Mouse (Mus musculus) midbrain, postnatal 0 days (tissue): Measurements from ENCODE around the gene Pofut1. TPM values are rescaled to one million over a fixed set of nuclear protein-coding genes. Genes with fewer than 3 reads are reported as not detected.

Experiments
- ATAC-seq: fragments of 200-750 bp; cut with Nextera tagmentation; 2 replicates; pipeline ENCODE4 v1.8.0; 2017; ENCODE audit warnings: moderate number of reproducible peaks, mild to moderate bottlenecking, moderate TSS enrichment, moderate library complexity; ENCODE audit not compliant: low FRiP score
- DNase-seq: peaks from one replicate; pipeline ENCODE4 v3.0.0-alpha.2; 2015; ENCODE audit warnings: low spot score
- H3K27ac ChIP-seq: fragments of 300-500 bp; sonication (generic); 2 replicates; pipeline ENCODE4 v1.5.1; 2014; ENCODE audit warnings: low read depth, mild to moderate bottlenecking, low read length, mixed read lengths
- H3K27me3 ChIP-seq: fragments of 300-500 bp; sonication (generic); 2 replicates; pipeline ENCODE4 v1.6.1; 2014; ENCODE audit warnings: low read length, control low read depth, mixed read lengths; ENCODE audit not compliant: insufficient read depth
- H3K36me3 ChIP-seq: fragments of 300-500 bp; sonication (generic); 2 replicates; pipeline ENCODE4 v1.6.1; 2014; ENCODE audit warnings: low read length, control low read depth, mixed read lengths; ENCODE audit not compliant: insufficient read depth
- H3K4me1 ChIP-seq: fragments of 300-500 bp; sonication (generic); 2 replicates; pipeline ENCODE4 v1.6.1; 2014; ENCODE audit warnings: mild to moderate bottlenecking, control low read depth, antibody characterized with exemption, low read length, mixed read lengths; ENCODE audit not compliant: insufficient read depth
- H3K4me2 ChIP-seq: fragments of 300-500 bp; sonication (generic); 2 replicates; pipeline ENCODE4 v1.6.1; 2014; ENCODE audit warnings: low read depth, mild to moderate bottlenecking, low read length, mixed read lengths; ENCODE audit not compliant: poor library complexity, severe bottlenecking
- H3K4me3 ChIP-seq: fragments of 300-500 bp; sonication (generic); 2 replicates; pipeline ENCODE4 v1.5.1; 2014; ENCODE audit warnings: low read depth, mild to moderate bottlenecking, low read length, moderate library complexity
- H3K9ac ChIP-seq: fragments of 300-500 bp; sonication (generic); replicated peaks from 2 replicates; pipeline ENCODE4 v1.6.1; 2014; ENCODE audit warnings: mild to moderate bottlenecking, low read length, moderate library complexity, mixed read lengths; ENCODE audit not compliant: poor library complexity, severe bottlenecking
- H3K9me3 ChIP-seq: fragments of 300-500 bp; sonication (generic); 2 replicates; pipeline ENCODE4 v1.6.1; 2016; ENCODE audit warnings: low read length, control low read depth
- CTCF ChIP-seq: IDR thresholded peaks from 2 replicates; pipeline ENCODE4 v1.5.1; 2016; ENCODE audit warnings: antibody characterized with exemption, mild to moderate bottlenecking
- WGBS: fragments of 180-500 bp; shearing (Covaris S2); extraction: QIAGEN DNeasy Blood & Tissue Kit; methylation state at CpG from one replicate; pipeline ENCODE4 v1.1.7; 2014; 5-methylcytosine and 5-hydroxymethylcytosine counted together
- polyA plus RNA-seq: library from polyadenylated mRNA; unstranded; fragments of >200 nt; fragmentation: Nextera tagmentation; extraction: Ambion mirVana; gene quantifications from 2 replicates; pipeline ENCODE4 v1.2.1, GENCODE M21; 2015
- total RNA-seq: library from RNA; depleted of rRNA; stranded (reverse); fragments of >200 nt; gene quantifications from 2 replicates; pipeline ENCODE4 v1.2.3, GENCODE M21; 2014

The Pofut1 gene
- total and polyA plus RNA-seq, 2 experiments from 2014 or later = 4.6 to 18.8 TPM

GRCm38 (mm10) chr2:153209286-153209685, 32.0 kb upstream of the Pofut1 start:
- no peak overlapping the region for H3K4me3 ChIP-seq
- no peak overlapping the region for H3K27ac ChIP-seq
- no peaks in the 10 kb centered on the region for H3K9me3 ChIP-seq
- no peak for ATAC-seq
- WGBS = 95% methylated on average over 5 of the region's 5 CpGs
- TF ChIP-seq CTCF = no peak
- no peaks in the 10 kb centered on the region for H3K4me1 ChIP-seq
- H3K9ac ChIP-seq = no peak overlapping the region
- peaks cover 45% of the 10 kb centered on the region for H3K36me3 ChIP-seq
- H3K27me3 ChIP-seq = no peaks in the 10 kb centered on the region
- no peak overlapping the region for H3K4me2 ChIP-seq
- no peak for DNase-seq

GRCm38 (mm10) chr2:153211451-153211850, 29.9 kb upstream of the Pofut1 start:
- no peak for TF ChIP-seq CTCF
- H3K27ac ChIP-seq = no peak overlapping the region
- no peak overlapping the region for H3K4me3 ChIP-seq
- no peaks in the 10 kb centered on the region for H3K4me1 ChIP-seq
- H3K4me2 ChIP-seq = no peak overlapping the region
- no peak overlapping the region for H3K9ac ChIP-seq
- no peak for ATAC-seq
- no peaks in the 10 kb centered on the region for H3K27me3 ChIP-seq
- peaks cover 28% of the 10 kb centered on the region for H3K36me3 ChIP-seq
- H3K9me3 ChIP-seq = no peaks in the 10 kb centered on the region
- DNase-seq = no peak
- 97% methylated on average over 5 of the region's 5 CpGs for WGBS

- DNase-seq (no peak), ATAC-seq (no peak)
- Histone ChIP-seq H3K9ac (no peak overlapping the region), H3K4me3 (no peak overlapping the region), H3K9me3 (no peaks in the 10 kb centered on the region), H3K27ac (no peak overlapping the region), H3K36me3 (peaks cover 15% of the 10 kb centered on the region), H3K4me1 (no peaks in the 10 kb centered on the region), H3K4me2 (no peak overlapping the region), H3K27me3 (no peaks in the 10 kb centered on the region)
- WGBS = 87% methylated on average over 4 of the region's 4 CpGs
- no peak for TF ChIP-seq CTCF
These were observed 28.0 kb upstream of the Pofut1 start for GRCm38 (mm10) chr2:153213351-153213750.

- Histone ChIP-seq H3K4me2 (no peak overlapping the region), H3K27me3 (no peaks in the 10 kb centered on the region), H3K9me3 (no peaks in the 10 kb centered on the region), H3K9ac (no peak overlapping the region), H3K36me3 (peaks cover 2% of the 10 kb centered on the region), H3K4me1 (no peaks in the 10 kb centered on the region), H3K4me3 (no peak overlapping the region), H3K27ac (no peak overlapping the region)
- WGBS = 78% methylated on average over 6 of the region's 6 CpGs
- no peak for DNase-seq
- TF ChIP-seq CTCF = no peak
- no peak for ATAC-seq
These were observed 26.5 kb upstream of the Pofut1 start for GRCm38 (mm10) chr2:153214771-153215259.

- H3K4me3 ChIP-seq = no peak overlapping the region
- no peak for TF ChIP-seq CTCF
- H3K4me2 ChIP-seq = no peak overlapping the region
- 80% methylated on average over 4 of the region's 4 CpGs for WGBS
- no peaks in the 10 kb centered on the region for H3K36me3 ChIP-seq
- no peak overlapping the region for H3K9ac ChIP-seq
- H3K4me1 ChIP-seq = no peaks in the 10 kb centered on the region
- no peak overlapping the region for H3K27ac ChIP-seq
- no peaks in the 10 kb centered on the region for H3K9me3 ChIP-seq
- DNase-seq (no peak), ATAC-seq (no peak)
- no peaks in the 10 kb centered on the region for H3K27me3 ChIP-seq
These were observed 25.9 kb upstream of the Pofut1 start for GRCm38 (mm10) chr2:153215421-153215820.

GRCm38 (mm10) chr2:153217826-153218340, 23.4 kb upstream of the Pofut1 start:
- no peaks in the 10 kb centered on the region for H3K27me3 ChIP-seq
- no peaks in the 10 kb centered on the region for H3K4me1 ChIP-seq
- no peak for DNase-seq
- H3K36me3 ChIP-seq = 0 out of 2 replicates have a peak, but pooled peaks cover 4% of the 10 kb centered on the region
- H3K9ac ChIP-seq = no peak overlapping the region
- no peak overlapping the region for H3K4me2 ChIP-seq
- 90% methylated on average over 10 of the region's 10 CpGs for WGBS
- TF ChIP-seq CTCF = no peak
- ATAC-seq = no peak
- no peak overlapping the region for H3K27ac ChIP-seq
- no peak overlapping the region for H3K4me3 ChIP-seq
- H3K9me3 ChIP-seq = no peaks in the 10 kb centered on the region
